In the genomic region with DNA sequence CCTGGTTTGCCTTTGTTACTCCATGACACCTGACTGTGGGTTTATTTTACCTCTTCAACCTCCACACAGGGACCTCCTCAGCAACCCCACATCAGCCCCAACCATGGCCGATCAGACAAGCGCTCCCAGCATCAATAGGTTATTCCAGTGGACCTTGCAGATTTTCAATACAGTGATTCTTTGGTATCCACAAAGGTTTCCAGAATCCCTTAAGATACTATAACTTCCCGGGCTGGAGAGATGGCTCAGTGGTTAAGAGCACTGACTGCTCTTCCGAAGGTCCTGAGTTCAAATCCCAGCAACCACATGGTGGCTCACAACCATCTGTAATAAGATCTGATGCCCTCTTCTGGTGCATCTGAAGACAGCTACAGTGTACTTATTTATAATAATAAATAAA, we compare ENCODE assay signal across 28 mouse cellular contexts. TPM values are rescaled to one million over a fixed set of nuclear protein-coding genes. Genes with fewer than 3 reads are reported as not detected.
"Had no signal": no experiment of that assay in that cellular context is flagged by ENCODE, and none has a peak within 500 bp of the region (broad histone marks: within the 10 kb centered on the region; RNA-seq: fewer than 3 reads in every experiment).

No protein-coding gene starts in this region.

RNA-seq across cellular contexts. Expression of a gene that starts 10.1 kb away (rescaled TPM):
- total RNA-seq: liver, adult 2 months; megakaryocyte progenitor cell, adult 5-6 weeks; megakaryocyte, adult 5-6 weeks; megakaryocyte-erythroid progenitor cell, adult 5-6 weeks; monocyte, adult 5-6 weeks had no signal
- polyA plus RNA-seq: limb, embryonic 10.5 days; limb, embryonic 11.5 days; limb, embryonic 12.5 days; limb, embryonic 13.5 days; limb, embryonic 14.5 days; limb, embryonic 15.5 days; liver, adult 2 months; liver, embryonic 11.5 days; liver, embryonic 12.5 days; liver, embryonic 13.5 days; liver, embryonic 14.5 days; liver, embryonic 15.5 days; liver, embryonic 16.5 days; liver, postnatal 0 days; lung, embryonic 14.5 days; lung, embryonic 15.5 days; lung, embryonic 16.5 days; lung, postnatal 0 days; macrophage; midbrain, embryonic 10.5 days; midbrain, embryonic 11.5 days; myocyte; neural tube, embryonic 11.5 days; neural tube, embryonic 12.5 days had no signal

RNA-seq across cellular contexts. Expression of a gene that starts 20.3 kb away (rescaled TPM):
- total RNA-seq: megakaryocyte-erythroid progenitor cell, adult 5-6 weeks; monocyte, adult 5-6 weeks had no signal
- polyA plus RNA-seq: macrophage had no signal
